Mouse (Mus musculus) heart, adult 10 weeks (tissue): Measurements from ENCODE around the gene Pds5a. TPM values are rescaled to one million over a fixed set of nuclear protein-coding genes. Genes with fewer than 3 reads are reported as not detected.

Experiments
- polyA plus RNA-seq: library from polyadenylated mRNA; stranded (reverse); fragments of 350-450 nt; fragmentation: Illumina TruSeq; extraction: RNeasy Lipid Tissue Mini Kit (QIAGEN cat#74804); gene quantifications from one replicate; pipeline ENCODE4 v1.2.3, GENCODE M21; 2014; ENCODE audit warnings: low read depth, low replicate concordance

Gene Pds5a
- polyA plus RNA-seq = 40.3 TPM

GRCm38 (mm10) chr5:65697836-65698758 is at the start of gene Pds5a:
Gene Pds5a (minus strand): TSS chr5:65698273.

Other genes with a start within 250 kb of the Pds5a start
- gene Gm43552, start 205.4 kb downstream of the Pds5a start, polyA plus RNA-seq = not detected
- gene Smim14, start 161.1 kb downstream of the Pds5a start, polyA plus RNA-seq = 81.5 TPM
- 69.2 TPM for gene Ube2k, start 161.0 kb downstream of the Pds5a start, polyA plus RNA-seq
- gene N4bp2, start 65.2 kb upstream of the Pds5a start, polyA plus RNA-seq = 5.6 TPM
- gene Rhoh, start 162.9 kb upstream of the Pds5a start, polyA plus RNA-seq = 0.26 TPM
- not detected for gene Chrna9, start 236.6 kb upstream of the Pds5a start, polyA plus RNA-seq